Mouse (Mus musculus) intestine, embryonic 14.5 days (tissue): ENCODE measurements around the gene 3830406C13Rik. TPM values are rescaled to one million over a fixed set of nuclear protein-coding genes. Genes with fewer than 3 reads are reported as not detected.

Experiments used
- ATAC-seq: fragments of 200-750 bp; cut with Nextera tagmentation; replicated peaks from 2 replicates; pipeline ENCODE4 v1.8.0; 2017; ENCODE audit warnings: low read depth, moderate number of reproducible peaks, moderate TSS enrichment, moderate library complexity; ENCODE audit not compliant: low FRiP score, low TSS enrichment
- DNase-seq: peaks from one replicate; pipeline ENCODE4 v3.0.0-alpha.2; 2018; ENCODE audit warnings: low spot score
- H3K27ac ChIP-seq: fragments of 300-500 bp; sonication (generic); 2 replicates; pipeline ENCODE4 v1.5.1; 2014; ENCODE audit warnings: low read depth, mild to moderate bottlenecking, control low read depth
- H3K27me3 ChIP-seq: fragments of 300-500 bp; sonication (generic); replicated peaks from 2 replicates; pipeline ENCODE4 v1.6.1; 2014; ENCODE audit warnings: low read length, control low read depth; ENCODE audit not compliant: control insufficient read depth, insufficient read depth
- H3K36me3 ChIP-seq: fragments of 300-500 bp; sonication (generic); 2 replicates; pipeline ENCODE4 v1.6.1; 2014; ENCODE audit warnings: low read length, control low read depth; ENCODE audit not compliant: control insufficient read depth, insufficient read depth
- H3K4me1 ChIP-seq: fragments of 300-500 bp; sonication (generic); replicated peaks from 2 replicates; pipeline ENCODE4 v1.6.1; 2014; ENCODE audit warnings: low read length, control low read depth, mixed read lengths; ENCODE audit not compliant: control insufficient read depth, insufficient read depth
- H3K4me2 ChIP-seq: fragments of 300-500 bp; sonication (generic); 2 replicates; pipeline ENCODE4 v1.6.1; 2014; ENCODE audit warnings: low read length
- H3K4me3 ChIP-seq: fragments of 300-500 bp; sonication (generic); 2 replicates; pipeline ENCODE4 v1.5.1; 2014; ENCODE audit warnings: low read depth, low read length, control low read depth, mixed read lengths
- H3K9ac ChIP-seq: fragments of 300-500 bp; sonication (generic); 2 replicates; pipeline ENCODE4 v1.6.1; 2014; ENCODE audit warnings: mild to moderate bottlenecking, low read length
- H3K9me3 ChIP-seq: fragments of 300-500 bp; sonication (generic); 2 replicates; pipeline ENCODE4 v1.6.1; 2016; ENCODE audit warnings: low read length, control low read depth; ENCODE audit not compliant: control insufficient read depth
- WGBS: fragments of 180-500 bp; shearing (Covaris S2); extraction: QIAGEN DNeasy Blood & Tissue Kit; methylation state at CpG from one replicate; pipeline ENCODE4 v1.1.7; 2014; 5-methylcytosine and 5-hydroxymethylcytosine counted together
- polyA plus RNA-seq: library from polyadenylated mRNA; unstranded; fragments of >200 nt; fragmentation: Nextera tagmentation; extraction: Ambion mirVana; gene quantifications from 2 replicates; pipeline ENCODE4 v1.2.1, GENCODE M21; 2014

3830406C13Rik gene
- polyA plus RNA-seq, 1 experiment from 2014 or later = 40.7 TPM

- Histone ChIP-seq H3K9me3 (no peaks in the 10 kb centered on the region), H3K4me1 (no peaks in the 10 kb centered on the region), H3K9ac (no peak overlapping the region), H3K36me3 (peaks cover 22% of the 10 kb centered on the region), H3K27ac (no peak overlapping the region), H3K4me3 (no peak overlapping the region), H3K27me3 (no peaks in the 10 kb centered on the region), H3K4me2 (no peak overlapping the region)
- 68% methylated on average over 3 of the region's 3 CpGs for WGBS
- DNase-seq = no peak
- no peak for ATAC-seq
These were observed 16.7 kb downstream of the 3830406C13Rik start for GRCm38 (mm10) chr14:12300677-12301076.

DNA sequence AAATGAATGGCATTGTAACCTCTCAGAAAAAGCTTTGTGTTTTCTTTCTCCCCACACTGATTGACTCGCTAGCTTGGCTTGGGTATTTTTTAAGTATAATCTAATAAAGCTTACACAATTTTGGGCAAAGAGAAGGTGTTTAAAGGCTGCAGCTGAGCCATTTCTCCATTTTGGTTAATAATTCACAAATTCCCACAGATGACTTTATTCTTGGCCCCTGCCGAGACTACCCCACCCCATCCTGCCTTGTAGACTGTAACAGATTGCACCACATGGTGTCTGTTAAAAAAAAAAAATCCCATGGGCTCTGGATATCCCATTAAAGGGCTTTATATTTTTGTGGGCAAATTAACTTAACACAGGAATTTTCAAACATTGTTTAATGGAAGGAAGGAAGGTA is 19.1 kb downstream of the 3830406C13Rik start:
- H3K4me3 ChIP-seq = no peak overlapping the region
- no peak for DNase-seq
- H3K4me2 ChIP-seq = no peak overlapping the region
- peaks cover 18% of the 10 kb centered on the region for H3K36me3 ChIP-seq
- H3K9me3 ChIP-seq = no peaks in the 10 kb centered on the region
- ATAC-seq = no peak
- WGBS = 67% methylated on average over 2 of the region's 2 CpGs
- no peaks in the 10 kb centered on the region for H3K4me1 ChIP-seq
- no peak overlapping the region for H3K9ac ChIP-seq
- H3K27me3 ChIP-seq = no peaks in the 10 kb centered on the region
- no peak overlapping the region for H3K27ac ChIP-seq

GRCm38 (mm10) chr14:12333622-12334021 is 49.6 kb downstream of the 3830406C13Rik start:
- ATAC-seq (no peak), DNase-seq (no peak)
- peaks cover 45% of the 10 kb centered on the region for H3K27me3 ChIP-seq
- H3K9ac ChIP-seq = no peak overlapping the region
- WGBS = 77% methylated on average over 7 of the region's 7 CpGs
- no peak overlapping the region for H3K4me3 ChIP-seq
- no peaks in the 10 kb centered on the region for H3K4me1 ChIP-seq
- no peak overlapping the region for H3K27ac ChIP-seq
- no peaks in the 10 kb centered on the region for H3K36me3 ChIP-seq
- H3K4me2 ChIP-seq = no peak overlapping the region
- no peaks in the 10 kb centered on the region for H3K9me3 ChIP-seq

DNA sequence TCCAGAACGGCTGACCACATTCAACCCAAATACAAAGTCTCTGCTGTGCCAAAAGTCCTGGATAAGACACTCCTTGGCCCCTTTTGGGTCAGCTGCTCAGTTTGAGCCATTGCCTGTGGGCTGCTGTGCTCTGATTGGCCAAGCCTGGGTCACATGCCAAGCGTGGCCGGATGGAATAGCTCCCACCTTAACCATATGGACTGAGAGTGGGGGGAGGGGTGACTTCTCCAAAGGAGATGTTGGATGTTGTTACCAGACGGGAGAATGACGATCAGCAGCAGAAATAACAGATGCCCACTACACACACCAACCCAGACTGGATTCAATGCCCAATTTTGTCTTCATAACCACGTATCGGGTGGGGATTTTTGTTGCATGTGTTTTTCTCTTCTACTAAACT is 51.0 kb downstream of the 3830406C13Rik start:
- Histone ChIP-seq H3K9me3 (no peaks in the 10 kb centered on the region), H3K27ac (no peak overlapping the region), H3K36me3 (no peaks in the 10 kb centered on the region), H3K4me1 (no peaks in the 10 kb centered on the region), H3K4me2 (no peak overlapping the region), H3K4me3 (no peak overlapping the region), H3K27me3 (peaks cover 57% of the 10 kb centered on the region), H3K9ac (no peak overlapping the region)
- ATAC-seq (no peak), DNase-seq (peak; percentile 41)
- WGBS = 43% methylated on average over 7 of the region's 7 CpGs

DNA sequence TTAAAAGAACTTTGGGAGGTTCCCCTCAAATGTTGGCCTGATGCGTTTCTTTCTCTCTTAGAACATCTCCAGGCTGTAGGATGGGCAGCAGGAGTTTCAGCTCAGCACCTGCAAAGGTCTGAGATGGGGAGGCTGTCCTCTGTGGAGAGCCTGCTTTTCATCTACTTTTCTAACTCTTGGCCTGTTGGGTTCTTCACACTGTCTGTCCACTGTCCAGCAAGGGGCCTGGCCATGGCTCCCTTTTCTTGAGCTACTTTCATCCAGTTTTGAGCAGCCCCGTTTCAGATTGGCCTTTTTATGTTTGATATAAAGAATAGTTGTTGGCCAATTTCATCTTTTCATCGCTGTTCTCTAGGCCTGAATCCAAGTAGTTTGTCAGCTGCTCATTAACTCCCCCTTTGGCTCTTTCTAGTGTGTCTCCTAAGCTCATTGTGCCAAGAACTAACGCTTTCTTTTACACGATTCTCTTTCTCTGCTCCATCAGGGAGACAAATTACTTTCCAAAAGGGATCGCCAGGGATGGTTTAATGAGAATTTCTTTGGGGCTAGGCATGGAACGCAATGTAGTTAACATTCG is 53.5 kb downstream of the 3830406C13Rik start:
- WGBS = 7% methylated on average over 8 of the region's 8 CpGs

GRCm38 (mm10) chr14:12337998-12338809 is 54.2 kb downstream of the 3830406C13Rik start:
- Histone ChIP-seq H3K4me2 (no peak overlapping the region), H3K36me3 (no peaks in the 10 kb centered on the region), H3K4me3 (no peak overlapping the region), H3K4me1 (no peaks in the 10 kb centered on the region), H3K27me3 (peaks cover 90% of the 10 kb centered on the region), H3K9ac (no peak overlapping the region), H3K27ac (no peak overlapping the region), H3K9me3 (no peaks in the 10 kb centered on the region)
- ATAC-seq (no peak), DNase-seq (no peak)
- 2% methylated on average over 16 of the region's 16 CpGs for WGBS

More for the DNA sequence above, 53.5 kb downstream of the 3830406C13Rik start:
- H3K9me3 ChIP-seq = no peaks in the 10 kb centered on the region
- no peak overlapping the region for H3K27ac ChIP-seq
- no peak overlapping the region for H3K9ac ChIP-seq
- no peak for DNase-seq
- no peaks in the 10 kb centered on the region for H3K4me1 ChIP-seq
- H3K27me3 ChIP-seq = peaks cover 83% of the 10 kb centered on the region
- no peak overlapping the region for H3K4me3 ChIP-seq
- no peaks in the 10 kb centered on the region for H3K36me3 ChIP-seq
- no peak overlapping the region for H3K4me2 ChIP-seq
- no peak for ATAC-seq

- no peak overlapping the region for H3K4me2 ChIP-seq
- no peak for DNase-seq
- no peaks in the 10 kb centered on the region for H3K4me1 ChIP-seq
- ATAC-seq = no peak
- 3% methylated on average over 10 of the region's 10 CpGs for WGBS
- no peaks in the 10 kb centered on the region for H3K9me3 ChIP-seq
- no peak overlapping the region for H3K4me3 ChIP-seq
- no peaks in the 10 kb centered on the region for H3K36me3 ChIP-seq
- peaks cover 97% of the 10 kb centered on the region for H3K27me3 ChIP-seq
- H3K9ac ChIP-seq = no peak overlapping the region
- no peak overlapping the region for H3K27ac ChIP-seq
These were observed 55.0 kb downstream of the 3830406C13Rik start for GRCm38 (mm10) chr14:12338811-12339565.

GRCm38 (mm10) chr14:12340238-12341074 is 56.5 kb downstream of the 3830406C13Rik start:
- Histone ChIP-seq H3K4me2 (0 out of 2 replicates have a peak overlapping the region, but pooled peaks have one; percentile 22), H3K4me3 (0 out of 2 replicates have a peak overlapping the region, but pooled peaks have one; percentile 13), H3K4me1 (0 out of 2 replicates have a peak, but pooled peaks cover 4% of the 10 kb centered on the region), H3K9ac (no peak overlapping the region), H3K36me3 (no peaks in the 10 kb centered on the region), H3K27me3 (peaks cover 99% of the 10 kb centered on the region), H3K27ac (no peak overlapping the region), H3K9me3 (no peaks in the 10 kb centered on the region)
- under 1% methylated on average over 19 of the region's 19 CpGs for WGBS
- ATAC-seq = no peak
- peak; percentile 54 for DNase-seq
